Mouse (Mus musculus): Measurements from ENCODE around the gene Spen.

The Spen gene

DNA sequence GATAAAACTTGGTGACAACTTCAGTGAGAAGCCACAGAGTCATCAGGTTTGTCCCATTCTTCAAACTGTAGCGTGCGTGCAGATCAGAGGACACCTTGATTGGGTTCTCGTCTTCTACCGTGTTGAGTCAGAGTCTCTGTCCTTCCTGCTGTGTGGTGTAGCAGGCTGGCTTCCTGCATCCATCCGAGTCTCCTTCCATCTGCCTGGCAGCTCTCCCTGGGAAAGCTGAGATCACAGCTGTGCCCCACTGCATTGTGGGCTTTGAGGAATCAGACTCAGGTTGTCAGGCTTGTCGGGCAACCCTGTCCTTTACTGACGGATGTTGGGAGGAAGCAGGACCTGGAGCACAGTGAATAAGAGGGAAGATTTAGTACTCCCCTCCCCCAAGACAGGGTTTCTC is 92.2 kb downstream of the Spen start:
- no peak for DNase-seq (ENCODE audit: low read depth, low spot score)

DNA sequence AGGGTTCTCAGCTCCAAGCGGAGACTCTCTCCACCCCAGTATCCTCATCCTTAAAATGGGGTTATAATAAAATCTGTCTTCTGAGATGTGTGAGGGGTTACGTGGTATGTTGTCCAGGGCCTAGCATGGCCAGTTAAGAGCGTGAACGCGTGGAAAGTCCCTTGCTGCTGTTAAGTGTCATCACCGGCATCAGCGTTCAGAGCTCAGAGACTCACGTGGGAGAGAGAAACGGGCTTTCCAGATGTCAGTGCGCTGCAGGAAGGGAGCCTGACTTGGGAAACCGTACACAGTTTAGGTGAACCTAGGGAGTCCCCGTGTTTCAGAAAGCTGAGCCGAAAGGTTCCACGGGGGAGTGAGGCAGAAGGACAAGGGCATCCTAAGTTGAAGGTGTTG is 93.1 kb downstream of the Spen start:
- no peak for DNase-seq (ENCODE audit: low read depth, low spot score)

GRCm38 (mm10) chr4:141444451-141445327 is 93.7 kb downstream of the Spen start, which contains the start of gene Zbtb17:
Zbtb17 (plus strand) TSS chr4:141444654.
- DNase-seq (ENCODE audit: low read depth, low spot score), result peak; percentile 91

DNA sequence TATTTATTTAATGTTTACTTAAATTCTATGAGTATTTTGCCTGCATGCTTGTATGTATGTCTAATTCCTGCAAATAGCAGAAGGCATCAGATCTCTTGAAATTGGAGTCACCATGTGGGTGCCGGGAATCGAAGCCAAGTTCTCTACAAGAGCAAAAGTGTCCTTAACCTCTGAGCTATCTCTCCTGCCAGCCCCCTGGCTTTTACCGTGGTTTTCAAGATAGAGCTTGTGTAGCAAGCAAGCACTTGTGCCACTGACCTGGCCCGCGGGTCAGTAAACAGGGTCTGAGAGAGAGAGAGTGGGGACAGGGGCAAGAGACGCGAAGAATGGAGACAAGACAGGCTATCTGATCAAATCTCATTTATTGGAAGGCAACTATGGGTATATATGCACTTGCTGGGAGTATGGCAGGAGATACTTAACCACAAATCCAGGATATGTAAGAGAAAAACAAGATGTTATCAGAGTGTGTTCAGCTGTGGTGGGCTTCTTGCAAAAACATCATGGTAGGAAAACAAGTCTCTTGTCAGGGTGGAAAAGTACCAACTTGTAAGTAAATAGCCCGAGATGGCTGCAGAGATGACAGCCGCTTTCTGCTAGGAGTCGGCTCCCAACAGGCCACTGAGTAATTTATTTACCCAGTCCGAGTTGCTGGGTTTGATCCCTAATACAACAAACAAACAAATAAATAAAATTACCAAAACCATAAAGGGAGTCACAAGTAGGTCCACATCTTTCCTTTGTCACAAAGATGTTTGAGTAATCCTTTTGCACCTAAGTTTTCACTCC is 94.6 kb downstream of the Spen start:
- DNase-seq (ENCODE audit: low read depth, low spot score), result no peak

DNA sequence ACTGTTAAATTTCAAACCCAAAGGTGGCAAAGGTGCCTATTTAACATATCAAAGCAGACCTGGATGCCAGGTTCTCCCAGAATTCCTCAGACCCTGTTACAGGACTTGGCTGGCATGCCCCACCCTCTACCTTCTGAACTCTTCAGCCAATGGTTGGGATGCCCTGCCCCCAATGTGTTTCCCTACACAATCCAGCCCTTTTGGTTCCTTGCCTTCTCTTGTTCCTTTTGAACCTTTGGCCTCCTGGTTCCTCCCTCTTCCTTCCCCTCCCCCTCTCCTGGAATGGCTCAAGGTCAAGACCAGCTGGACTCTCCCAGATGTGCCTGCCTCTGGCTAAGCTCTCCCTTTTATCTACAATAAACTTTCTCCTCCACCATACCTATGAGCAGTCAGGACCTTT is 97.5 kb downstream of the Spen start:
- no peak for DNase-seq (ENCODE audit: low read depth, low spot score)

GRCm38 (mm10) chr4:141439083-141439803 is 99.2 kb downstream of the Spen start:
- no peak for DNase-seq (ENCODE audit: low read depth, low spot score)

DNA sequence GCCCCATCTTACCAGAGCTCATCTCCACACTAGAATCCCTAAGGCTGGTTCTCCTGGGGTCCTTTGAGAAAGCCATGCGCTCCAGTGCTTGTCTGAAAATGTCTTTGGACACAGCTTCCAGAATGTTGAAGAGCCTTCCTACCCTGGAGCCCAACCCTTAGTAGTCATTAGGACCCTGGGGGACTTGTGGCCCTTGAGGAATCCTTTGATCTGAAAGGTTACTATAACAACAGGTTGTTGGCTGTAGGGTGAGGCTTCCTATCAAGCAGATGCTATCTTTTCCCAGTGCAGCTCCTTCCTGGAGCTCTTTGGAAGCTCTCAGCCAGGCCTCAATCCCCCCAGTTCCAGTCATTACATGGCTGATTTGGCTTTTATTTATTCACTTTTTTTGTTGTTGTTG is 102.4 kb downstream of the Spen start, which contains the start of gene Srarp:
Gene Srarp, minus strand, starts transcription at position 132 of the 400 bp plus-strand sequence.
- no peak for DNase-seq (ENCODE audit: low read depth, low spot score)

DNA sequence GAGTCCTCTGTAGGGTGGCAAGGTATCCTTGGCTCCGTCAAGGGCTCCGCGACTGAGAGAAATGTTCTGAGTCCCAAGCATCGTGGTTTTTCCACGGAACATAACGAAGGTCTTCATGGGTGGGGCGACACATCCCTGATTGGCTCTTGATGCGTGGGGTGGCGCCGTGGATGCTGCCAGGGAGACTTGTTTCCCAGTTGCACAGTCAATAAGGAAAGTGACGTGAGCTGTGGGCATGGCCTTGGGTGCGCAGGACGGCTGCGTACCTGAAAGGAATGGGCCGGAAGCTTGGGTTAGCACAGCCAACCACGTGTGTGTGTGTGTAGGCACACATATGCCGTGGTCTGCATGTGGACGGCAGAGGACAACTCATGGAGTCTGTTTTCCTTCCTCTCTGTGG is 105.2 kb downstream of the Spen start:
- no peak for DNase-seq (ENCODE audit: low read depth, low spot score)

DNA sequence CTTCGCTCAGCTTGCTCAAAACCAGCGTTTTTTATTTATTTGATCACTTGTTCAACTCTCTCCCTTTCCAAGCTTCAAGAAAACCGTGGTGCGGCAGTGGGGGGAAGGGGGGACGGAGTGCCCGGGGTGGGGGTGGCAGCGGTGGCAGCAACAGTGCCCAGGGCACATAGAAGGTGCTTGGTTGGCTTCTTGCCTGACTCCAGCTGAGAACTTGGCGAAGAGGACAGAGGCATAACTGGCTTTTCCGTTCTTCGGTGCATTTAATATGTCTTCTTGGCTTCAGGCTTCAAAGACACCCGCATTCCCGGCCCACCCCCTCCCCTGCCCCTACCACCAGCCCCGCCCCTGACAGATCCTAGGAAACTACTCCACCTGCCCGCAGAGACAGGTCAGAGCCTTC is 105.7 kb downstream of the Spen start:
- no peak for DNase-seq (ENCODE audit: low read depth, low spot score)

GRCm38 (mm10) chr4:141430997-141431396 is 107.4 kb downstream of the Spen start:
- peak; percentile 61 for DNase-seq (ENCODE audit: low read depth, low spot score)

DNA sequence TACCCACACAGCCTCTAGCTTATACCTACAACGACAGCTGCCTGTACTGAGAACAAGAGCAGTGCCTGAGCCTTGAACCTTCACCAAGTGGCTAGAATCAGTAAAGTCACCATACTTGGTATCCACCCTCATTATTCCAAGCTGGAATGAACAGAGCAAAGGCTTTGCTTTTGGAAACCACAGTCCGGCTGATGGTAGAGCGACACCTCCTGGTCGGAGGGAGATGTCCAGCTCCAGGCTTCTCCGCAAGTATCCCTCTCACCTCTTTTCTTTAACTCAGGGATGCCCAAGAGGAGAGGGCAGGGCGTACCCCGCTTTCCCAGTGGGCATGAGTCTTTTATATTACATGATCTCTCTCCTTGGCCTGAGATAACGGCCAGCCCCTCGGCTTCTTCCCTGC is 108.5 kb downstream of the Spen start:
- peak; percentile 55 for DNase-seq (ENCODE audit: low read depth, low spot score)

DNA sequence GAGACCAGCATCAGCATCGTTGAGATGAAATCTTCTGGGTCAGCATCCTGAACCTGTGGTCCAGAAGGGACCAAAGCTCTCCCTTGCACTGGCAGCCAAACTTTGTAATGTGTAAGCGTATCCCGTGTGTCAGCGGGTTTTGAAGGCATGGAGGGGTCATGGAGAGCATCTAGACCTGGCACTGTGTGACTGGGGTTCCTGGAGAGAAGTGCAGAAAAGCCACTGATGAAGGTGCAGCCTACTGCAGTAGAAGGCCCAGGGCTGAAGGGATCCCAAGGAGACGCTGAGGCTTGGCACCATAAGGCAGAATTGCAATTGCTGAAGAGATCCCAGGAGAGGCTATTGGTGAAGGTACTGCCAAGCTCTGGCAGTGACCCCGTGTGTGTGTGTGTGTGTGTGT is 109.0 kb downstream of the Spen start:
- no peak for DNase-seq (ENCODE audit: low read depth, low spot score)

DNA sequence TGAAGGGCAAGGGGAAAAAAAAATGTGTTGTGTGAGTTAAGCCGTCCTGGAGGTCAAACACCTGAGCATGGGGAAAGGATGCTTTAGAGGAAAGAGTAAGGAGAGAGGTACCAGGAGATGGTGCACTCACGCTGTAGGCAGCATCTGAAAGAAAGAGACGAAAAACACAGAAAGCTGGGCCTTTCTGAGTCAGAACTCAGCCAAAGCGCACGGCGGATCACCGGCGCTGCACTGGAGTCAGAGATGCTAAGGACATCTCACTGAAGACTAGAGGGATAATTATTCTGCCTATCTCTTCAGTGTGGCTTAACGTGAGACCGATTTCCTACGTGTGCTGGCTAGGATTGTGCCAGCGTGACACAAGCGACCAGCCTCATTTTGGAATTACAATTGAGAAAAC is 110.5 kb downstream of the Spen start:
- no peak for DNase-seq (ENCODE audit: low read depth, low spot score)

DNA sequence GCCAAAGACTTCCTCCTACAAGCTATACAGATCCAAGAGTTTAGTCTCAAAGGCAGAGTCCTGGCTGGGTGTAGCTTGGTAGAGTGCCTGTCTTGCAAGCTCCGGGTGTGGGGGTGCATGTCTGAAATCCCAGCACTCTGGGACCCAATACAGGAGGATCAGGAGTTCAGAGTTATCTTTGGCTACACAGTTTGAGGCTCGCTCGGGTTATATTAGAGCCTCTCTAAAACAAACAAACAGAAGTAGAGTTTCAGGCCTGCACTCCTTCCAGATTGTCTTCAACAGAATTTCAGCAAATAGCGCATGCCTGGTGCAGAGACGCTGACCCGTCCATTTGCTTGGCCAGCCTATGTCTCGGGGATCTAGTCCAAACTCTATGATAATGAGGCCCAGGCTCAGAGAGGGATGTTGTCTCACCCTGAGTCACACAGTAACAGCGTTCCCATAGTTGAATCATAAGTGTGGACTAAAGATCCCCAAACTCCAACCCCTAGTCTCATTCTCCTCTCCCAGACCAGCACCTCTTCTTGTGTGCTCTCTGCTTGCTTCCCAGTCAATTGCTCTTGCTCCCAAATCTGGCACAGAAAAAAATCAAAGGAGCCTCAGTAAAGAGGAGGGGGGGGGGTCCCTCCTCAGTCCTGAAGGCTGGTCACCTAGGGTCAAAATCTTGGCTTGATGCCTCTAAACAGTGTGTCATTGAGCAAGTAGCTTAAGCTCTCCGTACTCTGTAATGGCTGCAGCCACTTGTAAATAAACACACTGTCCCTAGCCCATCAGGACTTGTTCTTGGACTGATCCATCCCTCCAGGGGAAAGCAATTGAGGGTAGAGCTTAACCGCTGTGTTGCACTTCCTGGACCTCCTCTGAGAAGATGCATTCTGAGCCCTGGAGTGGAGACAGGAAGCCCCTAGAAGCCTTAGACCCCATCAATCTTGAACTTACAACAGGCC is 111.3 kb downstream of the Spen start:
- no peak for DNase-seq (ENCODE audit: low read depth, low spot score)

GRCm38 (mm10) chr4:141425484-141426479 is 112.6 kb downstream of the Spen start:
- DNase-seq (ENCODE audit: low read depth, low spot score), result no peak

GRCm38 (mm10) chr4:141423691-141424431 is 114.5 kb downstream of the Spen start:
- DNase-seq (ENCODE audit: low read depth, low spot score), result no peak

- no peak for DNase-seq (ENCODE audit: low read depth, low spot score)
Observed at GRCm38 (mm10) chr4:141423288-141423687, 115.1 kb downstream of the Spen start.

DNA sequence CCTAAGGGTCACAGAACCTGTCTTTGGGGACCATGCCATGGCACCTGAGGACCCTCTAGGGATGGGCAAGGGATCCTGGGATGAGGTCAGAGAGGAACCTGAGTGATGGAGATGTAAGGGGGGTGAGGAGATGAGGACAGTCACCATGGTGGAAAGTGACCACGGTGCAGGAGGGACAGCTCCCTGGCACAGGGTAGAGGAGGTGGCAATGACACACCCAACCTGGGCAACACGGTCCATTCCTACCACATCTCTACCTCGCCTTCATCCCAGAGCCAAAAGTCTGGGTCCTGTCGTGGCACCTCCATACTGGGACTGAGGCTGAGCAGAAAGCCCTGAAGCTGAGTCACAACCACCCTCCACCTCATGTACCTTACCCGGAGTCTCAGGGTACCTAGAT is 115.6 kb downstream of the Spen start:
- no peak for DNase-seq (ENCODE audit: low read depth, low spot score)

- DNase-seq (ENCODE audit: low read depth, low spot score), result no peak
Observed at GRCm38 (mm10) chr4:141421423-141421822, 117.0 kb downstream of the Spen start.

Data from forelimb bud, embryonic 11.5 days (tissue).